Mouse (Mus musculus): Measurements from ENCODE around the gene C1ql1. TPM values are rescaled to one million over a fixed set of nuclear protein-coding genes. Genes with fewer than 3 reads are reported as not detected.

Gene C1ql1
- polyA plus RNA-seq, 1 experiment = not detected

DNA sequence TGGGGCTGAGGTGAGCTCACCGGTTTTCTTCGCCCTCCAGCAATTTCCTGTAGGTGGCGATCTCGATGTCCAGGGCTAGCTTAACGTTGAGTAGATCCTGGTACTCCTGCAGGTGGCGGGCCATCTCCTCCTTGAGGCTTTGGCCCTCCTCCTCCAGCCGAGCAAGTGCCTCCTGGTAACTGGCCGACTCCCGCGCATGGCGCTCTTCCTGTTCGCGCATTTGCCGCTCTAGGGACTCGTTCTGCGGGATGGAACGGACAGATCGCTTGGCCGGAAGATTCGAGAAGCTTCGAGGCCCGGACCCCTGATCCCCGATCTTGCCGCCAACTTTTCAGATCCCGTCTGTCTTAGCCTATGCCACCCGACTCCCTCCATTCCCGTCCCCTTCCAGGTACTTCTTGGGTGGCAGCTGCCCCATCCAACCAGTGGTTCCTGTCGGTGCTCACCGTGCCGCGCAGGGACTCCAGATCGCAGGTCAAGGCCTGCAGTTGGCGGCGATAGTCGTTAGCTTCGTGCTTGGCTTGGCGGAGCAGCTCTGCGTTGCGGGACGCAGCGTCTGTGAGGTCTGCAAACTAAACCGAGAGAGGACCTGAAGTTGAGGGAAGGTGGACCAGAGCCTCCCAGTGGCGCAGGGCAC lies 53.4 kb downstream of the C1ql1 start:
- no peak for TF ChIP-seq GATA1 (IDR thresholded peaks at IDR 0.05; ENCODE audit: low read length)

GRCm38 (mm10) chr11:102890096-102890495 lies 56.4 kb downstream of the C1ql1 start:
- TF ChIP-seq GATA1 (IDR thresholded peaks at IDR 0.05; ENCODE audit: low read length) = no peak

Other genes with a start within 250 kb of the C1ql1 start
- 8.3 and 11.0 TPM in 2 replicates for gene Ccdc43, start 248.9 kb downstream of the C1ql1 start, polyA plus RNA-seq (2012)
- not detected in 2 replicates for gene Adam11, start 185.2 kb downstream of the C1ql1 start, polyA plus RNA-seq (2012)
- gene Gjc1, start 127.0 kb downstream of the C1ql1 start, polyA plus RNA-seq (2012) = not detected in 2 replicates
- not detected in 2 replicates for gene Higd1b, start 110.8 kb downstream of the C1ql1 start, polyA plus RNA-seq (2012)
- 364 and 388 TPM in 2 replicates for gene Eftud2, start 65.7 kb downstream of the C1ql1 start, polyA plus RNA-seq (2012)
- 0.13 and 0.24 TPM in 2 replicates for gene Ccdc103, start 65.5 kb downstream of the C1ql1 start, polyA plus RNA-seq (2012)
- not detected in 2 replicates for gene Fam187a, start 61.5 kb downstream of the C1ql1 start, polyA plus RNA-seq (2012)
- gene Gfap, start 45.8 kb downstream of the C1ql1 start, polyA plus RNA-seq (2012) = 0.02 TPM in 1 of 2 replicates, not detected in the other
- 32.8 and 39.4 TPM in 2 replicates for gene Kif18b, start 21.6 kb downstream of the C1ql1 start, polyA plus RNA-seq (2012)
- 5.0 and 13.0 TPM in 2 replicates for gene Nmt1, start 81.5 kb upstream of the C1ql1 start, polyA plus RNA-seq (2012)
- gene Dcakd, start 81.6 kb upstream of the C1ql1 start, polyA plus RNA-seq (2012) = 136 and 225 TPM in 2 replicates
- gene Plcd3, start 155.0 kb upstream of the C1ql1 start, polyA plus RNA-seq (2012) = 0.03 TPM in 1 of 2 replicates, not detected in the other
- 27.3 and 31.9 TPM in 2 replicates for gene Acbd4, start 155.0 kb upstream of the C1ql1 start, polyA plus RNA-seq (2012)
- 40.7 and 42.1 TPM in 2 replicates for gene Hexim1, start 169.5 kb upstream of the C1ql1 start, polyA plus RNA-seq (2012)
- 9.8 and 12.5 TPM in 2 replicates for gene Hexim2, start 185.7 kb upstream of the C1ql1 start, polyA plus RNA-seq (2012)
- 0.02 TPM in 1 of 2 replicates, not detected in the other for gene Fmnl1, start 224.4 kb upstream of the C1ql1 start, polyA plus RNA-seq (2012)

All from G1E-ER4 (cell line).